8 mouse cellular contexts compared by ENCODE assay signal in the genomic region with DNA sequence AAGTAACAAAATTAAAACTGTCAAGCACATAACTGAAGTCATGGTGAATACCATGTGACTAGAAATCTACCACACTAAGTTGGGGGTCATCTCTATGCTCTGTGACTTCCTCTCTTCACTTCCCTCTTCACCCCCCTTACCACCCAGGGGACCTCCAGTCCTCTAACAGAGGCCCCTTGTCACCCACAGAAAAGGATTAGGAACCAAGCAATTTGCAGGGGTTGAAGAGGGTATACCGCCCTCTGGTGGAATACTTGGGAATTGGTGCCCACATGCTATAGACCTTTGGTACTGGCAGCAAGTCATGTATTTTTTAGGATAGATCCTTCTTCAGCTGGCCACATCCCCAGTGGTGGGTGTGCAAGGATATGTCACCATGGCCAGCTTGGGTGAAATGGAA. TPM values are rescaled to one million over a fixed set of nuclear protein-coding genes. Genes with fewer than 3 reads are reported as not detected.
DNase-seq lines count a peak whose midpoint lies in the region; ATAC-seq and TF ChIP-seq lines count a peak whose summit lies in the region.

No protein-coding gene starts in this region.

- peaks cover 5% of the 10 kb centered on the region; the same call in 1 of the 2 replicates for H3K27me3 ChIP-seq in E14TG2a.4 (ENCODE audit: insufficient read depth, low read length)
- H3K27me3 ChIP-seq in lung, postnatal 0 days (replicated peaks; ENCODE audit: insufficient read depth, low read length), result no peaks in the 10 kb centered on the region

- no peak overlapping the region for H3K9ac ChIP-seq in lung, postnatal 0 days (replicated peaks; ENCODE audit: low read depth)

- peak; percentile 51 for ATAC-seq in activated CD4-positive, CD25-positive, alpha-beta regulatory T cell, adult 4 months
- ATAC-seq in lung, postnatal 0 days, result peak; percentile 17; the same call in 1 of the 2 replicates

- H3K27ac ChIP-seq in layer of hippocampus, adult 2 months, result no peak overlapping the region
- H3K27ac ChIP-seq in lung, postnatal 0 days (ENCODE audit: low read length), result no peak overlapping the region

- no peak overlapping the region for H3K4me3 ChIP-seq in E14TG2a.4 (replicated peaks; ENCODE audit: low read length)
- no peak overlapping the region for H3K4me3 ChIP-seq in layer of hippocampus, adult 2 months
- H3K4me3 ChIP-seq in lung, postnatal 0 days (ENCODE audit: low read depth, low read length), result no peak overlapping the region

- H3K36me3 ChIP-seq in E14TG2a.4 (ENCODE audit: insufficient read depth, low read length), result no peaks in the 10 kb centered on the region
- H3K36me3 ChIP-seq in lung, postnatal 0 days (ENCODE audit: insufficient read depth, low read length), result no peaks in the 10 kb centered on the region

- no peak for TF ChIP-seq EP300 in lung, postnatal 0 days (IDR thresholded peaks at IDR 0.05)

- no peaks in the 10 kb centered on the region for H3K4me1 ChIP-seq in E14TG2a.4 (replicated peaks; ENCODE audit: low read depth, low read length)
- no peaks in the 10 kb centered on the region for H3K4me1 ChIP-seq in lung, postnatal 0 days (ENCODE audit: insufficient read depth, low read depth, low read length)

- intact Hi-C loops in gastrocnemius, postnatal 36 days (cut with DNase I), result no loop called here

- DNase-seq in embryo, embryonic 10 days (ENCODE audit: low spot score), result peak; percentile 64
- DNase-seq in gastrocnemius, postnatal 36 days, result peak; percentile 15 to 26
- peak; percentile 32 to 72 for DNase-seq in layer of hippocampus, adult 2 months (ENCODE audit: low spot score in 2 of 2)
- DNase-seq in lung, postnatal 0 days (ENCODE audit: low spot score), result peak; percentile 75
- peak; percentile 46 for DNase-seq in retina, postnatal 7 days (ENCODE audit: low read depth, low spot score)
- peak; percentile 83 for DNase-seq in thymus, postnatal 4 days

- peak; percentile 100 for TF ChIP-seq CTCF in E14TG2a.4 (conservative IDR thresholded peaks at IDR 0.05; ENCODE audit: low read length)
- peak; percentile 96 for TF ChIP-seq CTCF in layer of hippocampus, adult 2 months (conservative IDR thresholded peaks at IDR 0.05)
- TF ChIP-seq CTCF in lung, postnatal 0 days (IDR thresholded peaks at IDR 0.05), result peak; percentile 93

- 0% methylated on average over 1 of the region's 1 CpGs for WGBS in lung, postnatal 0 days

- no peak overlapping the region for H3K4me2 ChIP-seq in lung, postnatal 0 days (replicated peaks; ENCODE audit: low read depth, low read length)

- H3K9me3 ChIP-seq in E14TG2a.4 (ENCODE audit: low read length), result no peaks in the 10 kb centered on the region
- H3K9me3 ChIP-seq in lung, postnatal 0 days (ENCODE audit: low read length), result no peaks in the 10 kb centered on the region

RNA-seq across cellular contexts. Expression of a gene that starts 14.6 kb away (rescaled TPM):
- 100 to 1,000 TPM; 133 to 168 TPM for polyA plus RNA-seq in activated CD4-positive, CD25-positive, alpha-beta regulatory T cell, adult 4 months (2017; shearing (Covaris generic))
- 10 to 100 TPM; 39.5 to 44.0 TPM for total RNA-seq in gastrocnemius, postnatal 36 days (2021)
- total RNA-seq in layer of hippocampus, adult 2 months (2021), result 10 to 100 TPM; 23.5 to 28.6 TPM
- 124 and 130 TPM in 2 replicates for polyA plus RNA-seq in lung, postnatal 0 days (2015; fragmentation: Nextera tagmentation; extraction: Ambion mirVana)

RNA-seq across cellular contexts. Expression of a gene that starts 22.1 kb away (rescaled TPM):
- polyA plus RNA-seq in activated CD4-positive, CD25-positive, alpha-beta regulatory T cell, adult 4 months (2017; shearing (Covaris generic)), result 100 to 1,000 TPM; 108 to 112 TPM
- 10 to 100 TPM; 25.2 to 32.2 TPM for total RNA-seq in gastrocnemius, postnatal 36 days (2021)
- total RNA-seq in layer of hippocampus, adult 2 months (2021), result 10 to 100 TPM; 54.2 to 54.9 TPM
- 52.8 and 56.0 TPM in 2 replicates for polyA plus RNA-seq in lung, postnatal 0 days (2015; fragmentation: Nextera tagmentation; extraction: Ambion mirVana)

Comparison
In these comparisons a context has a peak if more than half of its experiments do, and no peak if none do; other contexts are left out.
1. DNase-seq: peak in every context shown above with its lines; median percentile 83 in thymus, postnatal 4 days; 75 in lung, postnatal 0 days; 64 in embryo, embryonic 10 days; 52 in layer of hippocampus, adult 2 months; 46 in retina, postnatal 7 days; 20 in gastrocnemius, postnatal 36 days.